Mouse (Mus musculus) T-cell, adult 2 months (primary cell): ENCODE measurements around the gene Kcmf1.
"Not testable (repeated sequence)": the region's sequence is repeated elsewhere in the genome, so short reads cannot be mapped to it uniquely, and the experiment has no call there.

ENCODE experiments used
- DNase-seq: peaks from one replicate; pipeline ENCODE4 v3.0.0; 2022; ENCODE audit warnings: low spot score

Gene Kcmf1

GRCm38 (mm10) chr6:72898244-72899200 lies 1.3 kb downstream of the Kcmf1 start:
- peak; percentile 74 for DNase-seq

GRCm38 (mm10) chr6:72895000-72895399 lies 4.8 kb downstream of the Kcmf1 start:
- no peak for DNase-seq

GRCm38 (mm10) chr6:72891238-72891637 lies 8.5 kb downstream of the Kcmf1 start:
- DNase-seq = no peak

DNA sequence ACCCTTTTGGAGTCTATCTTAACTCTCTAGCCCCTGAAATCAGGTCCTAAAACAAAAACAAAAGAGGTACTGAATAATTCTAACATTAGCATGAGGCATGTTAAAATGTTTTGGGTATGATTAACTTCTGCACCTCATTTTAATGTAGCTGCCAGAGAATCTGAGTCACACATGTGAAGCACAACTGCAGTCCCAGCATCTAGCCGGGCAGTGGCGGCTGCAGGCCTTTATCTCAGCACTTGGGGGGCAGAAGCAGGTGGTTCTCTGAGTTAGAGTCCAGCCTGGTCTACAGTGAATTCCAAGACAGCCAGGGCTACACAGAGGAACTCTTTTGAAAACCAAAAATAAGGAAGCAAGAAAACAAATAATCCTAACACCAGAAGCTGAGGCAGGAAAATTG lies 11.1 kb downstream of the Kcmf1 start:
- no peak for DNase-seq

DNA sequence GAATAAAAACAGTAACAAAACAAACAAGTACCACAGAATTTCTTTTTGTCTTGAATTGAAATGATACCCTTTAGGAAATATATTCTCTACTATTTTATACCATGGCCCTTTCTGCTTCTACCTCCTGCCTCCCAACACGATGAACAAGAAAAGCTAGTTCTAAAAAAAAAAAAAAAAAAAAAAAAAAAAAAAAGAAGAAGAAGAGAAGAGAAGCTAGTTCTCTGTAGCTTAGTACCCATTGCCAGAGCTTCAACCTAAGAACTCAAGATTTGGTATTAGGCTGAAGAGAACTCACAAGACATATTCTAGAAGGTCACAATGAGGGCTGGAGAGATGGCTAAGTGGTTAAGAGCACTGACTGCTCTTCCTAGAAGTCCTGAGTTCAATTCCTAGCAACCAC lies 14.5 kb downstream of the Kcmf1 start:
- DNase-seq = no peak

DNA sequence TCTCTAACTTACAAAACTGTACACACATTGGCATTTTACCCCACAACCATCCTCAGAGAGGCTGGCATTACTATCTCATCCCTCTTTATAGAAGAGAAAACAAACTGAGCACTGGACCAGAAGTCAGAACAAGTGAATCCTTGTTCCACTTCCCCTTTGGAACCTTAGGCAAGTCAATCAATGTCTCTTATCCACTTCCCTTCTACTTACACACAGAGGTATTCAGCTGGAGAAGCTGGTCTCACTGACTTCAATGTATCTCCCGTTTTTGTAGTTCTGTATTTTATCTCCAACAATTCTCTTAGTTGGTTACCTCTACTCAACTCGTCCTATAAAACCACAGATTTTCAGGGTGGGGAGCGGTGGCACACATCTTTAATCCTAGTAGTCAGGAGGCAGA lies 15.0 kb downstream of the Kcmf1 start:
- DNase-seq = no peak

GRCm38 (mm10) chr6:72882661-72883458 lies 16.9 kb downstream of the Kcmf1 start:
- DNase-seq = no peak

- DNase-seq = no peak
Observed at GRCm38 (mm10) chr6:72882222-72882621, 17.6 kb downstream of the Kcmf1 start.

DNA sequence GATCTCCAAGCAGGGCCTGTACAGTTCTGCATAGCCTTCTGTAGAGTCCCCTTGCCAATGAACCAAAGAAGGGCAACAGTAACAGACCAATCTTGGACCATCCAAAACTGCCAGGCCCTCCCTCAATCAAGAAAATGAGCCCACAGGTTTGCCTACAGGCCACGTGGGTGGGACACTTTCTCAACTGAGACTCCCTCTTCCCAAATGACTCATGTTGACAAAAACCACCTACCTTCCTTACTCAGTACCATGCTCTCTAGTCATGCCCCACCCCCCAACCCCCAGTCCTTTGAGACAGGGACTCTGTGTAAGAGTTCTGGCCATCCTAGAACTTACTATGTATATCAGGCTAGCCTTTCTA lies 18.2 kb downstream of the Kcmf1 start:
- DNase-seq = no peak

DNA sequence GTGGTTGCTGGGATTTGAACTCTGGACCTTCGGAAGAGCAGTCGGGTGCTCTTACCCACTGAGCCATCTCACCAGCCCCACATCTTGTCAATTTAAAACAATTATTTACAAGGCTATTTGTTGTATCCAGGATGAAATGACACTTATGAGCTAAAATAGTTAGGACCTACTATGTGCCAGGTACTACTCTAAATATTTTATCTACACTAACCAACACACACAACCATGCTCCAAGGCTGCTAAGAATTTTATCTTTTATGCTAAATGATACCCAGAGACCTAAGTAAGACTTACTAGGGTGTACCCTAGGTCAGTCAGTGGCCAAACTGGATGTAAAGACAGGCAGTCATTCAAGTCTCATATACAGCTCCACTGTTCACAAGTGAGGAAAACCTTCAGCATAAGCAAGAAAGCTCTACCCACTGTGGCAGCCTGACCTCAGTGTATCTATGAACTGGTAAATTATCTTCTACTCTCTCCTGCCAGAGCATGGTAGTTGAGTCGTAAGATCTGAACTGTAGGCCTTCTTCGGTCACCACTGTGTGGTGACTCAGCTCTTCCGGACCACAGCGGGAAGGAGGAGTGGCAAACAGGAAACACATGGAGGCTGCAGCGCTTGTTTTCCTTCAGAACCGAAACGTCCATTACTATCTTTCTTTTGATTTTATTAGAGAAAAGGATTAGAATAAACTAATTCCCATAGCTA lies 18.7 kb downstream of the Kcmf1 start:
- DNase-seq = peak; percentile 55

DNA sequence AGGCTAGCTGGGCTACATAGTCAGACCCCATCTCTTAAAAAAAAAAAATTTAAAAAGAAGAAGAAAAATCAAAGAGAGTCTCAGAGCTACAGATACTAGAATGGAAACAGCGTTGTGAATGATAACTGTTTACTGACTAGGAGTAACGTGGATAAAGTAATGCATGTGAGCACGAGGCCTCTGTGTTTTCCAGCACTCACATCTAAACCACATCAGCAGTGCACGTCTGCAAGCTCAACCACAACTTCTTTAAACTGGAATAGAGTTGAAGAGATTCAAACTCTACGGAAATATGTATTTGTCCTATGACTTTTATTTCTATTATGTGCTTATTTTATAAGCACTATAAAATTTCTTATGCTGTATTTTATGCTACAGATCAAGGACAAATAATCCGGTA lies 23.1 kb downstream of the Kcmf1 start:
- DNase-seq = peak; percentile 58

- no peak for DNase-seq
Observed at GRCm38 (mm10) chr6:72873338-72873737, 26.4 kb downstream of the Kcmf1 start.

GRCm38 (mm10) chr6:72872276-72872675 lies 27.5 kb downstream of the Kcmf1 start:
- no peak for DNase-seq

GRCm38 (mm10) chr6:72869601-72870000 lies 30.2 kb downstream of the Kcmf1 start:
- DNase-seq = no peak

DNA sequence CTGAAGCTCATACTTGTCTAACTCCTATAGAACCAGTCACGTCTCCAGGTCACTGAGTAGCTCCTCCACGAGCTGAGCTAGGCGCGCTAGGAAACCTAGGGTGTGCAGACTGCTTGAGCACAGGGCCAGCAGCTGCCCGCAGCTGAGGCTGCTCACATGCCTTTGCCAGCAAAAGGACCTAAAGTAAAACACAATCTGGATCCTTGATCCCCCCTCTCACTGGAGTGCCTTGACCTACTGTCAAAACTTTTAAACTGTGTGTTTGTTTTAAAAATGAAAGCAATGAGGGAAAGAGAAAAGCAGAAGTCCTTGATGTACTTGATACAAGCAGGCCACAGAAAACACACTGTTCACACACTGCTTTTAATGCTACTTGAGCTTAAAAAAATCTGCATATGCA lies 31.1 kb downstream of the Kcmf1 start:
- no peak for DNase-seq

DNA sequence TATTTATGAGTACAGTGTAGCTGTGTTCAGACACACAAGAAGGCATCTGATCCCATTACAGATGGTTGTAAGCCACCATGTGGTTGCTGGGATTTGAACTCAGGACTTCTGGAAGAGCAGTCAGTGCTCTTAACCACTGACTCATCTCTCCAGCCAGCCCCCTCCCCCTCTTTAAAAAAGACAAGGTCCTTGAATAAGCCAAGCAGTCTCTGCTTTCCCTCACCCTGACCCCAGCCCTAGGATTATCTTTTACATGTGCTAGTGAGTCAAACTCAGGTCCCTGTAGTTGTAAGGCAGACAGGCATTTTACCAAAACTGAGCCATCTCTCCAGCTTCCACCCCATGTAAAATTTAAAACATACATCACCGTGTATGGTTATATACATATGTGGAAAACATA lies 32.0 kb downstream of the Kcmf1 start:
- DNase-seq = no peak

GRCm38 (mm10) chr6:72866232-72866631 lies 33.5 kb downstream of the Kcmf1 start:
- no peak for DNase-seq

DNA sequence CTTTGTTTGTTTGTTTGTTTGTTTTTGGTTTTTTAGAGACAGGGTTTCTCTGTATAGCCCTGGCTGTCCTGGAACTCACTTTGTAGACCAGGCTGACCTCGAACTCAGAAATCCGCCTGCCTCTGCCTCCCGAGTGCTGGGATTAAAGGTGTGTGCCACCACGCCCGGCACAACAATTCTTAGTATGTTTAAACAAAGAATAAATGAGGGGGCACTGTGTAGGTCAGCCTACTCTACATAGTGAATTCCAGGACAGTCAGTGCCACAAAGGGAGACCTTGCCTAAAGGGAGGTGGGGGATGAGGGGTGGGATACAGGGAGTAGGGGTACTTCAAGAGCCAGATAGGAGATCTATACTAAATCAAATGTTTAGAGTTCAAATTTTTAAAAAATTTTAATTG lies 37.1 kb downstream of the Kcmf1 start:
- DNase-seq = not testable (repeated sequence)

DNA sequence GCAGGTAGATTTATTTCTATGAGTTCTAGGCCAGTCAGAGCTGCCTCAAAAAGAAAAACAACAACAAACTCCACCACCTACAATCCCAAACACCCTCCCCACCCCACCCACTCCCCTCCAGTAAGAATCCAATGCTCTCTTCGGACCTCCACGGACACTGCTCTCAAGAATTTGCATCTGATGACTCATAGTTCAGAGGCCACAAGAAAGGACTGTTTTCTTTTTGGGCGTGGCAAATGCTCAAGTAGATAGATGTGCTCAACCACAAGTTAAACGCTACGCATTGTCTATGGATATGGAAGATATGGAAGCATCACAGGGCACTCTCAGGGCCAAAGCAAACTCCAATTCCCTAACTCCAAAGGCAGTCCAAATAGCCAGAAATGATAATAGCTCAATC lies 45.5 kb downstream of the Kcmf1 start:
- no peak for DNase-seq

- DNase-seq = no peak
Observed at GRCm38 (mm10) chr6:72852180-72852579, 47.6 kb downstream of the Kcmf1 start.

GRCm38 (mm10) chr6:72851633-72852032 lies 48.1 kb downstream of the Kcmf1 start:
- peak; percentile 50 for DNase-seq

DNA sequence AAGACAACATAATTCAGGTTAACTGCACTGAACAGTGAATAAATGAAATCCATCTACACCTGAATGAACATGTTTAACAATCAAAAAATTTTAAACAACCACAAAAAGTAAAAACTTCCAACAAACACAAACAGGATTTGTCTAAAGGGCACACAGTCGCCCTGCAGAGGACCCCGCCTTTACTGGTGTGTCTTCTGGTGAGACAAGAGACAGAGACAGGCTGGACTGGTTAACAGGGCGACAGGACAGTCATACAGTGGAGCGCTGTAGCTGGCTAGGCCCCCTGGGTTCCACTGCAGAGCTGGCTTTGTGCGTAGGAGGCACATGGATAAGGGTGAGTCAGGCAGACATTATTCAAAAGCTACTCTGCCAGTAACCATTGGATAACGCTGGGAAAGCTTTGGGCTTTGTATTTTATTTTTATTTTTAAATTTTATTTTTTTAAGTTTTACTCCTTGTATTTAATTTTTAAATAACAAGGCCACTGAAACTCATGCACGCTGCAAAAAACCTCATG lies 57.7 kb downstream of the Kcmf1 start:
- no peak for DNase-seq
